Mouse (Mus musculus) hindbrain, embryonic 15.5 days (tissue): ENCODE data around the gene Cnot2. TPM values are rescaled to one million over a fixed set of nuclear protein-coding genes. Genes with fewer than 3 reads are reported as not detected.
"Not testable (repeated sequence)": the region's sequence is repeated elsewhere in the genome, so short reads cannot be mapped to it uniquely, and the experiment has no call there.

Experiments used
- ATAC-seq: fragments of 200-750 bp; cut with Nextera tagmentation; 2 replicates; pipeline ENCODE4 v1.8.0; 2017; ENCODE audit warnings: low read depth, moderate number of reproducible peaks, moderate TSS enrichment; ENCODE audit not compliant: low FRiP score
- H3K27ac ChIP-seq: fragments of 300-500 bp; sonication (generic); replicated peaks from 2 replicates; pipeline ENCODE4 v1.5.1; 2015; ENCODE audit warnings: mild to moderate bottlenecking, inconsistent platforms
- H3K27me3 ChIP-seq: fragments of 300-500 bp; sonication (generic); 2 replicates; pipeline ENCODE4 v1.6.1; 2015; ENCODE audit warnings: control low read depth, inconsistent platforms
- H3K36me3 ChIP-seq: fragments of 300-500 bp; sonication (generic); 2 replicates; pipeline ENCODE4 v1.6.1; 2015; ENCODE audit warnings: control low read depth, inconsistent platforms
- H3K4me1 ChIP-seq: fragments of 300-500 bp; sonication (generic); replicated peaks from 2 replicates; pipeline ENCODE4 v1.6.1; 2015; ENCODE audit warnings: control low read depth, inconsistent platforms
- H3K4me2 ChIP-seq: fragments of 300-500 bp; sonication (generic); 2 replicates; pipeline ENCODE4 v1.6.1; 2015; ENCODE audit warnings: moderate library complexity, mild to moderate bottlenecking, inconsistent platforms
- H3K4me3 ChIP-seq: fragments of 300-500 bp; sonication (generic); 2 replicates; pipeline ENCODE4 v1.5.1; 2015; ENCODE audit warnings: mild to moderate bottlenecking, inconsistent platforms
- H3K9ac ChIP-seq: fragments of 300-500 bp; sonication (generic); 2 replicates; pipeline ENCODE4 v1.6.1; 2015; ENCODE audit warnings: inconsistent platforms
- H3K9me3 ChIP-seq: fragments of 300-500 bp; sonication (generic); 2 replicates; pipeline ENCODE4 v1.6.1; 2016; ENCODE audit warnings: control low read depth, inconsistent platforms
- WGBS: fragments of 180-500 bp; shearing (Covaris S2); methylation state at CpG from one replicate; pipeline ENCODE4 v1.1.7; 2015; 5-methylcytosine and 5-hydroxymethylcytosine counted together
- polyA plus RNA-seq: library from polyadenylated mRNA; unstranded; fragments of >200 nt; fragmentation: Nextera tagmentation; extraction: Ambion mirVana; gene quantifications from 2 replicates; pipeline ENCODE4 v1.2.1, GENCODE M21; 2015

Cnot2 gene
- polyA plus RNA-seq, 1 experiment from 2014 or later, result 83.5 TPM

DNA sequence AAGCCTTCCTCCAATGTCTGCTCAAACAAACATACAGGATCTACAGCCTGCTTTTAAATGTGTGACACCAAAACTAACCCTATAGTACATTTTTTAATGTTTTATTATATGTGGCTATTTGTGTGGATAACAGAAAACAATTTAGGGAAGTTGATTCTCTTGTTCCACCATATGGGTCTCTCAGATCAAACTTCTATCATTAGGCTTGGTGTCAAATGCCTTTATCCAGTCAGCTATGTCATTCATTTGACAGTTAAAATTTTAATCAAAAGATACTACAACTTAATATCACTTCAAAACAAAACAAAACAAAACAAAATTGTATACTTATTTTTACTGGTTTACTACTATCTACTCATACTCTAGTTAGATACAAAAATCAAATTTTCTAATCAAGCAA lies 2.9 kb downstream of the Cnot2 start:
- Histone ChIP-seq H3K4me1 (peaks cover 33% of the 10 kb centered on the region), H3K36me3 (no peaks in the 10 kb centered on the region), H3K4me3 (no peak overlapping the region), H3K27me3 (no peaks in the 10 kb centered on the region), H3K9me3 (no peaks in the 10 kb centered on the region), H3K4me2 (no peak overlapping the region), H3K9ac (no peak overlapping the region), H3K27ac (no peak overlapping the region)
- no peak for ATAC-seq

DNA sequence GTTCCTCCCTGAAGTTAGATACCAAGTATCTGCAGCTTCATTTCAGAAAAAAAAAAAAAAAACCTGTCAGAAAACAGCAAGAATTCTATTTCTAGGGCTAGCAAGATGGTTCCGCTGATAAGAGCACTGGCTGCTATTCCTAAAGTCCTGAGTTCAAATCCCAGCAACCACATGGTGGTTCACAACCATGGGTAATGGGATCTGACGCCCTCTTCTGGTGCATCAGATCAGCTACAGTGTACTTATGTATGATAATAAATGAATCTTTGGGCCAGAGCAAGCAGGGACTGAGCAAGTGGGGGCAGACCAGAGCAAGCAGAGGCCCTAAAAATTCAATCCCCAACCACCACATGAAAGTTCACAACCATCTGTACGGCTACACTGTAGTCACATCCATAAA lies 4.1 kb downstream of the Cnot2 start:
- no peak for ATAC-seq
- WGBS, result 88% methylated on average over 3 of the region's 3 CpGs

GRCm38 (mm10) chr10:116576071-116576470 lies 5.2 kb downstream of the Cnot2 start:
- H3K9me3 ChIP-seq, H3K9ac ChIP-seq, H3K27ac ChIP-seq, H3K4me2 ChIP-seq, ATAC-seq, H3K36me3 ChIP-seq, H3K4me3 ChIP-seq, H3K27me3 ChIP-seq: not testable (repeated sequence)
- peaks cover 21% of the 10 kb centered on the region for H3K4me1 ChIP-seq
- WGBS, result 96% methylated on average over 2 of the region's 2 CpGs

More for the DNA sequence above, 4.1 kb downstream of the Cnot2 start:
- H3K9ac ChIP-seq, result no peak overlapping the region
- H3K4me2 ChIP-seq, result no peak overlapping the region
- H3K9me3 ChIP-seq, result no peaks in the 10 kb centered on the region
- no peak overlapping the region for H3K4me3 ChIP-seq
- H3K4me1 ChIP-seq, result peaks cover 21% of the 10 kb centered on the region
- H3K27ac ChIP-seq, result no peak overlapping the region
- H3K27me3 ChIP-seq, result no peaks in the 10 kb centered on the region
- no peaks in the 10 kb centered on the region for H3K36me3 ChIP-seq

DNA sequence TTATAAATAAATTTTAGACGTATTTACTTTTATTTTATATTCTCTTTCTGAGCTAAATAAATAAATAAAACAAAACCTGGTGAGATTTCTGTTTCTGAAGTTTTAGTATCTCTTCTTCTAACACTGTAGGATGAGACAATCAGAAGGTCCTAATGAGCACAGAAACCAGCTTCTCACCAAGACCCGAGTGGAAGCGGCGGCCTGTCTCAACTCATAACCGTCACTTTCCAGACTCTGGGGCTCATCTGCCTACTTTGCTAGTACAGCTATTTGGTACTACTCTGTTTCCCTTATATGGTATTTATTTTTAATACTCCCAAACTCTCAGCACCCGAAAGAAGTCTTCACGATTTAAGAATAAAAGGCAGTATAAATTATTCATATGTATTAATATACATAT lies 10.8 kb downstream of the Cnot2 start:
- Histone ChIP-seq H3K9ac (no peak overlapping the region), H3K4me3 (no peak overlapping the region), H3K27ac (no peak overlapping the region), H3K36me3 (no peaks in the 10 kb centered on the region), H3K27me3 (no peaks in the 10 kb centered on the region), H3K4me1 (peaks cover 8% of the 10 kb centered on the region), H3K4me2 (no peak overlapping the region), H3K9me3 (no peaks in the 10 kb centered on the region)
- WGBS, result 81% methylated on average over 7 of the region's 7 CpGs
- no peak for ATAC-seq

DNA sequence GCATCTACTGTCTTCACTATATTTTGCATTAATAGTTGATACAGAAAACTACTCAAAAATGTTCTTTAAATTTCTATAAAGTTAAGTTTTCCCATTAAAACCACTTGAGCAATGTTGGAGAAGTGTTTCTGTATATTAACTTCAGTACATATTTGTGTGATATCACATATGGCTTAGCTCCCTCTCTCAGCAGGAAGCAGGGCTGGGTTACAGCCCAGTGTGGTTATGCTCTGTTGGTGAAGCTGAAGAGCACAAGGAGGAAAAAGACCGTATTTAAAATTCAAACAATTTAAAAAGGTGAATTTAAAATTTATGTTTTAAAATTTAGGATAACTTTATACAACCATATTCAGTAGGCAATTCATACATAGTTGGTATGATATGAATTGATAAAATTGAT lies 12.8 kb downstream of the Cnot2 start:
- H3K36me3 ChIP-seq, result no peaks in the 10 kb centered on the region
- H3K4me1 ChIP-seq, result peaks cover 5% of the 10 kb centered on the region; the same call in 1 of the 2 replicates
- H3K27ac ChIP-seq, result no peak overlapping the region
- H3K4me2 ChIP-seq, result no peak overlapping the region
- WGBS, result 62% methylated on average over 1 of the region's 1 CpGs
- no peak overlapping the region for H3K4me3 ChIP-seq
- no peaks in the 10 kb centered on the region for H3K27me3 ChIP-seq
- no peak for ATAC-seq
- H3K9ac ChIP-seq, result no peak overlapping the region
- no peaks in the 10 kb centered on the region for H3K9me3 ChIP-seq

DNA sequence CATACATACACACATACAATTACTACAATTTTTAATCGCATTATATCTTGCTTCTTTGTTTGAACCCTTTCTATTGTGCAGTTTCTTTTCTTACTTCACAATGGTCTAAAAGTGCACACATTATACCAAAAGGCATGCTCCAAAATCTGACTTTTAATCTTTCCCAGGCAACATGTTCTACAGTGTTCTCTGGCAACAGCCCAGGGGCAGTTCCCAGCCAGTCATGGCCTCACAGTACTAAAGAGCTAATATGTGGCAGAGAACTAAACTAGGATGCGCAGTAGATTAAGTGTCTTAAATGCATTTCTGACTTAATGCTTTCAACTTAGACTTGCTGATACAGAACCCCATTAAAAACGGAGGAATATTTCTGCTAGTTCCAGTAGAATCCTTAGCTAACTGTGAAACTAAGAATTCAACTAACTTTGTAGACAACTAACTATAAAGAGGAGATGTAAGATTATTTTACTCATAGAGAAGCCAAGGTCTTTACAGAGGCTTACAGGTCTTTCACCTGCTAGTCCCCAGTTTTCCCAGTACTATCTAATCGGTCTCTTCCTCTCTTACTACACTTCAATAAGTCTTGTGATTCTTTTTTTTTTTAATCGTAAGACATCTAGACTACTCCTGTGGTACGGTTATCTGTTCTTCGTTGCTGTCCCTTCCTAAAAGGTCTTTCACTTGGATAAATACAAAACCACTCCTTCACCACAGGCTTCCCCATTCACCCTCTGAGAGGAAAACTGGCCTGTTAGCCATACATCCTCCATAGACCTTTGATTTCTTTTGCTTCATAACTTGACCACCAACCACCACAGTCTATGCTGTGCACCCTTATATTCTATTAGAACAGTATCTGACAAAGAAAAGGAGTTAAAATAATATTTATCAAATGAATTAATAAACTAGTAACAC lies 13.6 kb downstream of the Cnot2 start:
- H3K4me1 ChIP-seq, result peaks cover 5% of the 10 kb centered on the region; the same call in 1 of the 2 replicates
- H3K4me3 ChIP-seq, result no peak overlapping the region
- H3K9me3 ChIP-seq, result no peaks in the 10 kb centered on the region
- no peak overlapping the region for H3K4me2 ChIP-seq
- ATAC-seq, result no peak
- no peak overlapping the region for H3K27ac ChIP-seq
- H3K27me3 ChIP-seq, result no peaks in the 10 kb centered on the region
- WGBS, result 88% methylated on average over 7 of the region's 7 CpGs
- no peak overlapping the region for H3K9ac ChIP-seq
- H3K36me3 ChIP-seq, result no peaks in the 10 kb centered on the region

- H3K27ac ChIP-seq, H3K4me1 ChIP-seq, H3K4me3 ChIP-seq, H3K27me3 ChIP-seq, H3K9ac ChIP-seq, ATAC-seq, H3K4me2 ChIP-seq, H3K9me3 ChIP-seq, H3K36me3 ChIP-seq: not testable (repeated sequence)
- WGBS, result 91% methylated on average over 4 of the region's 4 CpGs
Measured at GRCm38 (mm10) chr10:116566492-116566891, 14.8 kb downstream of the Cnot2 start.

GRCm38 (mm10) chr10:116564828-116565602 lies 16.3 kb downstream of the Cnot2 start:
- 91% methylated on average over 14 of the region's 14 CpGs for WGBS
- Histone ChIP-seq H3K4me2 (no peak overlapping the region), H3K36me3 (no peaks in the 10 kb centered on the region), H3K4me1 (peaks cover 5% of the 10 kb centered on the region), H3K9me3 (no peaks in the 10 kb centered on the region), H3K27ac (no peak overlapping the region), H3K4me3 (no peak overlapping the region), H3K27me3 (no peaks in the 10 kb centered on the region), H3K9ac (no peak overlapping the region)
- ATAC-seq, result no peak

GRCm38 (mm10) chr10:116562731-116563480 lies 18.4 kb downstream of the Cnot2 start:
- no peak overlapping the region for H3K4me3 ChIP-seq
- no peaks in the 10 kb centered on the region for H3K36me3 ChIP-seq
- no peaks in the 10 kb centered on the region for H3K9me3 ChIP-seq
- H3K4me2 ChIP-seq, result no peak overlapping the region
- no peaks in the 10 kb centered on the region for H3K27me3 ChIP-seq
- H3K27ac ChIP-seq, result no peak overlapping the region
- no peak for ATAC-seq
- no peak overlapping the region for H3K9ac ChIP-seq
- no peaks in the 10 kb centered on the region; the same call in 1 of the 2 replicates for H3K4me1 ChIP-seq
- WGBS, result 77% methylated on average over 4 of the region's 4 CpGs

DNA sequence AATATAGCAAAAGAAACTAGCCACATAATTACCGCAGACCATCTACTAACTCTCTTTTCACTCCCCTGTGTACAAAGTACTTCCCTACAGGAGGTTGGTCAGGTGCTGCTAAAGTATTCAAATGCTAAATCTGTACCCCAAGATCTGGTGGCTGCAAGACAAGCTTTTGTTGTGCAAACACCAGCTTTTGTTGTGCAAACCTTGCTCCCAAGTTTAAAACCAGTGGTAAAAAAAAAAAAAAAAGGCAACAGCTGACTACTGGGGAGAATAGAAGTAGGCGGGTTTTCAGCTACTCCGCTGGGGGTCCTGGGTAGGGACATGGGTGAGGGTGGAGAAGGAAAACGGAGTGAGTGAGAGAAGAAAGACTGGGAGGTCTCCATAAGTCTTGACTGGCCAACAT lies 19.1 kb downstream of the Cnot2 start:
- no peak overlapping the region for H3K4me2 ChIP-seq

GRCm38 (mm10) chr10:116559171-116559570 lies 22.1 kb downstream of the Cnot2 start:
- no peak overlapping the region for H3K9ac ChIP-seq
- H3K9me3 ChIP-seq, result 0 out of 2 replicates have a peak, but pooled peaks cover 4% of the 10 kb centered on the region
- no peak overlapping the region for H3K27ac ChIP-seq
- no peaks in the 10 kb centered on the region; the same call in 1 of the 2 replicates for H3K4me1 ChIP-seq
- H3K4me3 ChIP-seq, result no peak overlapping the region
- no peaks in the 10 kb centered on the region for H3K27me3 ChIP-seq
- ATAC-seq, result no peak
- H3K4me2 ChIP-seq, result no peak overlapping the region
- 80% methylated on average over 1 of the region's 1 CpGs for WGBS
- H3K36me3 ChIP-seq, result no peaks in the 10 kb centered on the region

More for the DNA sequence above, 19.1 kb downstream of the Cnot2 start:
- Histone ChIP-seq H3K4me1 (no peaks in the 10 kb centered on the region; the same call in 1 of the 2 replicates), H3K4me3 (no peak overlapping the region), H3K9me3 (no peaks in the 10 kb centered on the region), H3K27ac (no peak overlapping the region), H3K27me3 (no peaks in the 10 kb centered on the region), H3K36me3 (no peaks in the 10 kb centered on the region), H3K9ac (no peak overlapping the region)
- no peak for ATAC-seq
- 25% methylated on average over 4 of the region's 4 CpGs for WGBS
